In genomic region chr13:59468181-59468802, GRCm38 (mm10) we compare ENCODE assay signal across 11 mouse cellular contexts.
DNase-seq lines count a peak whose midpoint lies in the region; ATAC-seq and TF ChIP-seq lines count a peak whose summit lies in the region.
"Had no signal": no experiment of that assay in that cellular context is flagged by ENCODE, and none has a peak within 500 bp of the region (broad histone marks: within the 10 kb centered on the region; RNA-seq: fewer than 3 reads in every experiment).

No protein-coding gene starts in this region.

- H3K36me3 ChIP-seq in lung, embryonic 14.5 days (ENCODE audit: insufficient read depth) = peaks cover 8% of the 10 kb centered on the region; the same call in 1 of the 2 replicates

- H3K4me3 ChIP-seq in lung, embryonic 14.5 days (ENCODE audit: low read depth, low read length) = no peak overlapping the region
- H3K4me3 ChIP-seq: intestine, embryonic 15.5 days had no signal

- no peak for TF ChIP-seq CTCF in lung, embryonic 14.5 days (IDR thresholded peaks at IDR 0.05; ENCODE audit: low read depth)

- no peak overlapping the region for H3K4me2 ChIP-seq in lung, embryonic 14.5 days
- H3K4me2 ChIP-seq: intestine, embryonic 15.5 days had no signal

- intact Hi-C loops in heart, postnatal 10 days (cut with DNase I) = no loop called here
- intact Hi-C loops in left cerebral cortex, postnatal 10 days (cut with DNase I) = no loop called here

- no peaks in the 10 kb centered on the region for H3K9me3 ChIP-seq in lung, embryonic 14.5 days (ENCODE audit: low read depth, low read length)
- H3K9me3 ChIP-seq: intestine, embryonic 15.5 days had no signal

- WGBS in lung, embryonic 14.5 days = 68% methylated on average over 8 of the region's 8 CpGs

- no peaks in the 10 kb centered on the region for H3K27me3 ChIP-seq in lung, embryonic 14.5 days (ENCODE audit: insufficient read depth, low read length)
- H3K27me3 ChIP-seq: CH12.LX; intestine, embryonic 15.5 days had no signal

- H3K4me1 ChIP-seq in lung, embryonic 14.5 days (ENCODE audit: insufficient read depth) = no peaks in the 10 kb centered on the region; the same call in 1 of the 2 replicates
- H3K4me1 ChIP-seq: intestine, embryonic 15.5 days had no signal

- H3K27ac ChIP-seq in lung, embryonic 14.5 days (ENCODE audit: low read depth) = no peak overlapping the region
- H3K27ac ChIP-seq: intestine, embryonic 15.5 days had no signal

- peak; percentile 56; the same call in 1 of the 2 replicates for ATAC-seq in lung, embryonic 14.5 days (ENCODE audit: insufficient read depth)
- ATAC-seq in megakaryocyte progenitor cell, adult 5-6 weeks (replicated peaks; ENCODE audit: poor library complexity) = 0 out of 2 replicates have a peak, but pooled peaks have one; percentile 14
- ATAC-seq: intestine, embryonic 15.5 days had no signal

- H3K9ac ChIP-seq in lung, embryonic 14.5 days = no peak overlapping the region
- H3K9ac ChIP-seq: intestine, embryonic 15.5 days had no signal

- DNase-seq in heart, adult 11 months = peak; percentile 87
- no peak for DNase-seq in heart, postnatal 10 days
- no peak for DNase-seq in lung, embryonic 14.5 days
- DNase-seq in lung, postnatal 14 days = no peak
- DNase-seq in ES-CJ7 (ENCODE audit: low read depth, low spot score) = peak; percentile 67
- no peak for DNase-seq in left cerebral cortex, postnatal 10 days (ENCODE audit: extremely low spot score in 1 of 2, low spot score in 2 of 2)
- DNase-seq: liver; thymus, adult 2 months had no signal

Comparison
In these comparisons a context has a peak if more than half of its experiments do, and no peak if none do; other contexts are left out.
1. DNase-seq: peak in heart, adult 11 months (single experiment) and ES-CJ7 (single experiment); none in heart, postnatal 10 days (0 of 2), lung, embryonic 14.5 days (single experiment), lung, postnatal 14 days (single experiment) and left cerebral cortex, postnatal 10 days (0 of 2).